Mouse (Mus musculus): ENCODE results near the gene Sox5.

Sox5 gene

GRCm38 (mm10) chr6:144659115-144660108 lies 122.4 kb downstream of the Sox5 start:
- no peak for DNase-seq (ENCODE audit: low spot score)

- DNase-seq (ENCODE audit: low spot score): no peak
Observed at GRCm38 (mm10) chr6:144652876-144653275, 128.9 kb downstream of the Sox5 start.

GRCm38 (mm10) chr6:144648896-144649295 lies 132.9 kb downstream of the Sox5 start:
- DNase-seq (ENCODE audit: low spot score): no peak

GRCm38 (mm10) chr6:144648124-144648591 lies 133.6 kb downstream of the Sox5 start:
- DNase-seq (ENCODE audit: low spot score): no peak

- no peak for DNase-seq (ENCODE audit: low spot score)
Observed at GRCm38 (mm10) chr6:144646331-144646730, 135.4 kb downstream of the Sox5 start.

GRCm38 (mm10) chr6:144645796-144646195 lies 136.0 kb downstream of the Sox5 start:
- DNase-seq (ENCODE audit: low spot score): no peak

- peak; percentile 33 for DNase-seq (ENCODE audit: low spot score)
Observed at GRCm38 (mm10) chr6:144644711-144645110, 137.1 kb downstream of the Sox5 start.

- DNase-seq (ENCODE audit: low spot score): no peak
Observed at GRCm38 (mm10) chr6:144643601-144644000, 138.2 kb downstream of the Sox5 start.

GRCm38 (mm10) chr6:144641888-144642287 lies 139.9 kb downstream of the Sox5 start:
- DNase-seq (ENCODE audit: low spot score): no peak

- no peak for DNase-seq (ENCODE audit: low spot score)
Observed at GRCm38 (mm10) chr6:144640591-144640990, 141.2 kb downstream of the Sox5 start.

- DNase-seq (ENCODE audit: low spot score): no peak
Observed at GRCm38 (mm10) chr6:144638547-144638946, 143.2 kb downstream of the Sox5 start.

- peak; percentile 42 for DNase-seq (ENCODE audit: low spot score)
Observed at GRCm38 (mm10) chr6:144627539-144628115, 154.2 kb downstream of the Sox5 start.

- DNase-seq (ENCODE audit: low spot score): no peak
Observed at GRCm38 (mm10) chr6:144621089-144621769, 160.5 kb downstream of the Sox5 start.

- DNase-seq (ENCODE audit: low spot score): no peak
Observed at GRCm38 (mm10) chr6:144611383-144611791, 170.4 kb downstream of the Sox5 start.

- no peak for DNase-seq (ENCODE audit: low spot score)
Observed at GRCm38 (mm10) chr6:144610878-144611277, 170.9 kb downstream of the Sox5 start.

GRCm38 (mm10) chr6:144602883-144603282 lies 178.9 kb downstream of the Sox5 start:
- no peak for DNase-seq (ENCODE audit: low spot score)

GRCm38 (mm10) chr6:144600351-144600750 lies 181.4 kb downstream of the Sox5 start:
- DNase-seq (ENCODE audit: low spot score): no peak

- no peak for DNase-seq (ENCODE audit: low spot score)
Observed at GRCm38 (mm10) chr6:144598324-144598973, 183.3 kb downstream of the Sox5 start.

- DNase-seq (ENCODE audit: low spot score): no peak
Observed at GRCm38 (mm10) chr6:144596536-144597210, 185.1 kb downstream of the Sox5 start.

GRCm38 (mm10) chr6:144584854-144585253 lies 196.9 kb downstream of the Sox5 start:
- no peak for DNase-seq (ENCODE audit: low spot score)

GRCm38 (mm10) chr6:144584074-144584840 lies 197.5 kb downstream of the Sox5 start:
- no peak for DNase-seq (ENCODE audit: low spot score)

All from layer of hippocampus, adult 11-12 months (tissue).